Mouse (Mus musculus): ENCODE results near the gene Rhbdd1. TPM values are rescaled to one million over a fixed set of nuclear protein-coding genes. Genes with fewer than 3 reads are reported as not detected.

Rhbdd1 gene
- total and polyA plus RNA-seq, 3 experiments = 12.6 to 21.8 (median 19.8) TPM

DNA sequence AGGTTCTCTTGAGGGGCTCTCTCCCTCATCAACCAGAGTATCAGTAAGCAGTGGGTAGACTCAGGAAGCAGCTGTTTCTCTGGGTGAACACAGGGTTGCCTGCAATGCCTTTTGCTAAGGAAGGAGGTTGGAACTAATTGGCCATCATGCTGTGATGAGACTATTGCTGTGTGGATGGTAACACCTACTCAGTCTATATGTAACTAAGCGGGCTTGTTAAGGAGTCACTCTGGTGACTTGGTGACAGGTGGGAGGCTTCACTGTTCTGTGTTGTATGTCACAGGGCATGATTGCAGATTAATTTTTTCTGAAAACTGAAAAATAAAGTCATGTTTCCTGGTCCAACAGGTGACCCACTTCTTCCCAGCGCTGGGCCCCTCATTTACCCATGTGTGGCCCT lies 36.8 kb downstream of the Rhbdd1 start:
- Histone ChIP-seq H3K9ac (ENCODE audit: insufficient read depth, low read depth) (no peak overlapping the region), H3K4me3 (replicated peaks in 1 of 3; ENCODE audit: low read depth in 2 of 3, low read length in 2 of 3, poor library complexity in 1 of 3) (no peak overlapping the region), H3K36me3 (replicated peaks in 1 of 2; ENCODE audit: control insufficient read depth in 1 of 2, insufficient read depth in 1 of 2, low read length in 1 of 2) (peaks cover 17 to 60% of the 10 kb centered on the region in 2 experiments), H3K27me3 (replicated peaks) (no peaks in the 10 kb centered on the region), H3K9me3 (replicated peaks; ENCODE audit: low read length) (no peaks in the 10 kb centered on the region), H3K4me2 (ENCODE audit: insufficient read depth, low read depth, poor library complexity, severe bottlenecking) (no peak overlapping the region), H3K79me2 (replicated peaks; ENCODE audit: control insufficient read depth, extremely low read depth, insufficient read depth, poor library complexity, severe bottlenecking) (no peaks in the 10 kb centered on the region; the same call in 1 of the 2 replicates), H3K27ac (ENCODE audit: insufficient read depth, low read depth) (no peak overlapping the region), H3K4me1 (ENCODE audit: control insufficient read depth in 1 of 2, insufficient read depth in 2 of 2) (no peaks in the 10 kb centered on the region)
- TF ChIP-seq SMC3 (IDR thresholded peaks at IDR 0.05; ENCODE audit: low read depth, low read length) = no peak
- TF ChIP-seq E2F4 (IDR thresholded peaks at IDR 0.05; ENCODE audit: insufficient replicate concordance, low read depth, low read length) = no peak
- TF ChIP-seq NRF1 (IDR thresholded peaks at IDR 0.05; ENCODE audit: low read depth, low read length) = no peak
- TF ChIP-seq EP300 (IDR thresholded peaks at IDR 0.05; ENCODE audit: low read length) = no peak
- dilution Hi-C loops (cut with MboI; ENCODE audit: extremely low pct_ligation_motif_present, extremely low pct_unique_long_range_greater_than_20kb, low sequenced_read_pairs) (no loop called here), in situ Hi-C loops (cut with MboI; ENCODE audit: low pct_ligation_motif_present, low pct_unique_long_range_greater_than_20kb, low sequenced_read_pairs) (no loop called here)
- no peak for DNase-seq (ENCODE audit: extremely low read depth)

DNA sequence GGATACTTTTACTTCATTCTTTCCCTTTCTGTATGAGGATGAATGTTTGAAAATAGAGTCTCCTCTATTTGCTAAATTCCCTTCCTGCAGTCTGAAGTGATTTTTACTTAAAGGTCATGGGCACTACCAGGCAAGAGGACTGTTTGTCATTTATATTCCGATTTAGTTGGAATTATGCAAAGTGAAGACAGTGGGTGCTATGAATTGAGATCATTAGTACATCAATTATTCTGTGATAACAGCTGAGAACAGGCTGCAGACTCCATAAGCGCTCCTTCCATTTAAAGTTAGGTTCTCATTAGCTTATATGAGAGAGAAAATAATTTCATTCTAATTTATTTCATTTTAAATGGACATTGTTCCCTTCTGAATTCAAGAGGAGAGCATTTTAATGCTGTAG lies 37.5 kb downstream of the Rhbdd1 start:
- H3K4me3 ChIP-seq (replicated peaks in 1 of 3; ENCODE audit: low read depth in 2 of 3, low read length in 2 of 3, poor library complexity in 1 of 3) = no peak overlapping the region
- in situ Hi-C loops (cut with MboI; ENCODE audit: low pct_ligation_motif_present, low pct_unique_long_range_greater_than_20kb, low sequenced_read_pairs) = no loop called here
- H3K9ac ChIP-seq (ENCODE audit: insufficient read depth, low read depth) = no peak overlapping the region
- H3K36me3 ChIP-seq (replicated peaks in 1 of 2; ENCODE audit: control insufficient read depth in 1 of 2, insufficient read depth in 1 of 2, low read length in 1 of 2) = peaks cover 13 to 57% of the 10 kb centered on the region in 2 experiments
- no peak overlapping the region for H3K4me2 ChIP-seq (ENCODE audit: insufficient read depth, low read depth, poor library complexity, severe bottlenecking)
- H3K9me3 ChIP-seq (replicated peaks; ENCODE audit: low read length) = no peaks in the 10 kb centered on the region
- TF ChIP-seq E2F4 (IDR thresholded peaks at IDR 0.05; ENCODE audit: insufficient replicate concordance, low read depth, low read length) (no peak), NELFE (IDR thresholded peaks at IDR 0.05; ENCODE audit: low read depth, low read length) (no peak), IRF4 (IDR thresholded peaks at IDR 0.05; ENCODE audit: low read depth, low read length) (no peak)
- dilution Hi-C loops (cut with MboI; ENCODE audit: extremely low pct_ligation_motif_present, extremely low pct_unique_long_range_greater_than_20kb, low sequenced_read_pairs) = no loop called here
- H3K4me1 ChIP-seq (ENCODE audit: control insufficient read depth in 1 of 2, insufficient read depth in 2 of 2) = peaks cover 0 to under 1% of the 10 kb centered on the region in 2 experiments; a peak in 1 of 4 replicates
- H3K79me2 ChIP-seq (replicated peaks; ENCODE audit: control insufficient read depth, extremely low read depth, insufficient read depth, poor library complexity, severe bottlenecking) = no peaks in the 10 kb centered on the region; the same call in 1 of the 2 replicates
- no peak overlapping the region for H3K27ac ChIP-seq (ENCODE audit: insufficient read depth, low read depth)
- no peak for DNase-seq (ENCODE audit: extremely low read depth)
- H3K27me3 ChIP-seq (replicated peaks) = no peaks in the 10 kb centered on the region

DNA sequence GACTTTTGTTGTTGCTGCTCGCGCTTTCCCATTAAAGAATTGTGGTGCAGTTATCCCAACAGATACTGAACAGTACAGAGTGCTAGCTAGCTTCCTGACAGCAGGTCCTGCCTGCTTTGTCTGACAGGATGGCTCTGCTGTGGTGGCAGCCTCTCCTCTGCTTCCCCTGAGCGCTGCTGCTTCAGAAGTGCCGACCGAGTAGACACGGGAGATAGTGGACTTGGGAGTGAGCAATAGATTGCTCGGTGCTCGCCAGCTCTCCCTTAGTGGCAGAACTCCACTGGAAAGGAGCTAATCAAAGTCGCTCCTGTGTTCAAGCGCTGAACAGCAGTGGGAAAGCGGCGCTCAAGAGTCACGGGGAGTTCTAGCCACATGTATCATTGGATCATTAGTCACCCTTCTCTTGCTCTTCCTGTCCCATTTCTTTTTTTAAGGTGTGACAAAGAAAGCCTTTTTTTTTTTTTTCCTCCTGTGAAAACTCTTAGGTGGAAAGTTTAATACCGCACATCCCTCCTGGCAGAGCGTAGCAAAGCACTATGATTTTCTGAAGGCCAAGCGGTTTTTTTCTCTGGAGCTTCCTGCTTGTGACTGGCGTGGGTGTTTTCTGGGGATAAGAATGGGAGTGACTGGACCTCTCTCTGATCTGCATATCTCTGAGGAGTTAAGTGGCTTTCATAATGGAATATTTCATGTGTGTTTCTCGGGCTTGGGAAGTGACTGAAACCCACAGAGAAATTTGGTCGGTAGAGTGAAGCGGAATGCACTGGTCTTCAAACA lies 42.8 kb downstream of the Rhbdd1 start:
- H3K4me3 ChIP-seq (replicated peaks in 1 of 3; ENCODE audit: low read depth in 2 of 3, low read length in 2 of 3, poor library complexity in 1 of 3) = no peak overlapping the region
- dilution Hi-C loops (cut with MboI; ENCODE audit: extremely low pct_ligation_motif_present, extremely low pct_unique_long_range_greater_than_20kb, low sequenced_read_pairs) (no loop called here), in situ Hi-C loops (cut with MboI; ENCODE audit: low pct_ligation_motif_present, low pct_unique_long_range_greater_than_20kb, low sequenced_read_pairs) (no loop called here)
- H3K9ac ChIP-seq (ENCODE audit: insufficient read depth, low read depth) = no peak overlapping the region
- H3K27ac ChIP-seq (ENCODE audit: insufficient read depth, low read depth) = no peak overlapping the region
- no peaks in the 10 kb centered on the region for H3K9me3 ChIP-seq (replicated peaks; ENCODE audit: low read length)
- TF ChIP-seq KAT2A (IDR thresholded peaks at IDR 0.05; ENCODE audit: insufficient replicate concordance, low read length) = no peak
- no peak for TF ChIP-seq MEF2A (IDR thresholded peaks at IDR 0.05; ENCODE audit: borderline replicate concordance, low read depth, low read length)
- TF ChIP-seq MAZ (IDR thresholded peaks at IDR 0.05; ENCODE audit: low read depth, low read length) = no peak
- TF ChIP-seq SIN3A (IDR thresholded peaks at IDR 0.05; ENCODE audit: low read length) = no peak
- TF ChIP-seq UBTF (IDR thresholded peaks at IDR 0.05; ENCODE audit: low read depth, low read length) = no peak
- no peak for TF ChIP-seq TBP (conservative IDR thresholded peaks at IDR 0.05; ENCODE audit: low read depth, low read length)
- TF ChIP-seq EP300 (IDR thresholded peaks at IDR 0.05; ENCODE audit: low read length) = no peak
- no peak for TF ChIP-seq ZC3H11A (IDR thresholded peaks at IDR 0.05; ENCODE audit: low read depth, low read length)
- TF ChIP-seq BHLHE40 (IDR thresholded peaks at IDR 0.05; ENCODE audit: low read depth, low read length) = no peak
- TF ChIP-seq RAD21 (IDR thresholded peaks at IDR 0.05; ENCODE audit: low read depth, low read length) = no peak
- TF ChIP-seq SMC3 (IDR thresholded peaks at IDR 0.05; ENCODE audit: low read depth, low read length) = no peak
- no peak for TF ChIP-seq ZNF384 (IDR thresholded peaks at IDR 0.05; ENCODE audit: low read depth, low read length)
- no peak for TF ChIP-seq TCF12 (IDR thresholded peaks at IDR 0.05; ENCODE audit: low read depth, low read length)
- no peak for TF ChIP-seq GABPA (IDR thresholded peaks at IDR 0.05; ENCODE audit: insufficient replicate concordance, low read depth, low read length)
- no peak for TF ChIP-seq CTCF (conservative IDR thresholded peaks at IDR 0.05 in 1 of 2, IDR thresholded peaks at IDR 0.05 in 1 of 2; ENCODE audit: low read depth in 2 of 2, low read length in 2 of 2)
- TF ChIP-seq NRF1 (IDR thresholded peaks at IDR 0.05; ENCODE audit: low read depth, low read length) = no peak
- no peak for TF ChIP-seq PAX5 (IDR thresholded peaks at IDR 0.05; ENCODE audit: low read length)
- no peak for TF ChIP-seq E2F4 (IDR thresholded peaks at IDR 0.05; ENCODE audit: insufficient replicate concordance, low read depth, low read length)
- no peak for TF ChIP-seq USF1 (IDR thresholded peaks at IDR 0.05; ENCODE audit: low read depth, low read length)
- no peak for TF ChIP-seq POLR2AphosphoS2 (IDR thresholded peaks at IDR 0.05; ENCODE audit: low read depth, low read length)
- peaks cover 13 to 55% of the 10 kb centered on the region in 2 experiments for H3K36me3 ChIP-seq (replicated peaks in 1 of 2; ENCODE audit: control insufficient read depth in 1 of 2, insufficient read depth in 1 of 2, low read length in 1 of 2)
- H3K4me2 ChIP-seq (ENCODE audit: insufficient read depth, low read depth, poor library complexity, severe bottlenecking) = no peak overlapping the region
- no peak for DNase-seq (ENCODE audit: extremely low read depth)
- peaks cover 0 to 4% of the 10 kb centered on the region in 2 experiments; a peak in 1 of 4 replicates for H3K4me1 ChIP-seq (ENCODE audit: control insufficient read depth in 1 of 2, insufficient read depth in 2 of 2)
- no peaks in the 10 kb centered on the region for H3K27me3 ChIP-seq (replicated peaks)
- H3K79me2 ChIP-seq (replicated peaks; ENCODE audit: control insufficient read depth, extremely low read depth, insufficient read depth, poor library complexity, severe bottlenecking) = no peaks in the 10 kb centered on the region; the same call in none of the 2 replicates
